Mouse (Mus musculus): Measurements from ENCODE around the gene Hdhd3. TPM values are rescaled to one million over a fixed set of nuclear protein-coding genes. Genes with fewer than 3 reads are reported as not detected.

The Hdhd3 gene
- polyA plus RNA-seq, 1 experiment: 7.0 TPM

DNA sequence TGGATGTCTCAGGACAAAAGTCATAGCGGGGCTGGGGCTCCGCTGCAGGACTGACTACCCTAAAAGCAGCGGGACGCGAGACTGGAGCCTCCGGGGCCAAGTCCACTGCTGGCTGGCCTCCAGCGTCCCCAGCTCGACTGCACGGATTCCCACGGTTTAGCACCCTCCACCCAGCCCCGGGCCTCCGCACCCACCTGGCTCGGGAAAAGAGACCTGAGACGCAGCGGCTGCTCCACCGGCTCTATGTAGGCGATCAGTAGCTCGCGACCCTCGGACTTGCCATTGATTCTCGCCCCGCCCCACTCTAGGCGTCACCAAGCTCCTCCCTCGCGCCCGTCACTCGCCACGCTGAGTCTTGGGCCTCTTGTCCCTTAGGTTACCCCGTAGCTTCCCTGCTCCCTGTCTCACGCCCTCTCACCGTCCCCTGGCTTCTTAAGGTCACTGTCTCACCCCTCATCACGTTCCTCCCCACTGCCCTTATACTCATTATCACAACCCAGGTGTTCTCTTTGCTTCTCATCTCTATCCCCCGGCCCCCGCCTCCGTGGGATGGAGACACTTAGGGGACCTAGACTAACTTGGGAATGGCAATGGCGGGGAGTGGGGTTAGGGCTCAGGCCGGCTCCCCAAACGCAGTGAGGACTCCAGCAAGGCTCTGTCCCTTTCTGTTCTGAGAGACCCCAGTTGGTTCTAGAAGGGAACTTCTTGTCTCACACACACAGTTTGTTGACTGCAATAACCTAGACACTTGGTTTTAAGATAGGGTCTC, 1.1 kb downstream of the Hdhd3 start:
- no peaks in the 10 kb centered on the region for H3K36me3 ChIP-seq (ENCODE audit: control insufficient read depth, insufficient read depth, low read length)
- peak; percentile 86 for DNase-seq
- 1% methylated on average over 38 of the region's 38 CpGs for WGBS
- H3K27ac ChIP-seq (ENCODE audit: control insufficient read depth, insufficient read depth, low read length): peak overlapping the region; percentile 0; the same call in 1 of the 2 replicates
- TF ChIP-seq POLR2A (IDR thresholded peaks at IDR 0.05; ENCODE audit: control insufficient read depth, extremely low read depth, insufficient read depth, low read length, poor library complexity) (no peak), CTCF (IDR thresholded peaks at IDR 0.05; ENCODE audit: borderline replicate concordance, control insufficient read depth, extremely low read depth, insufficient read depth, low read length, poor library complexity) (no peak)
- peaks cover 15% of the 10 kb centered on the region for H3K4me1 ChIP-seq (replicated peaks; ENCODE audit: control insufficient read depth, insufficient read depth, low read length)
- H3K27me3 ChIP-seq (ENCODE audit: control insufficient read depth, insufficient read depth, low read length): no peaks in the 10 kb centered on the region
- H3K4me3 ChIP-seq (ENCODE audit: control insufficient read depth, insufficient read depth, low read length): peak overlapping the region; percentile 94

- no peaks in the 10 kb centered on the region for H3K36me3 ChIP-seq (ENCODE audit: control insufficient read depth, insufficient read depth, low read length)
- no peak for DNase-seq
- H3K4me1 ChIP-seq (replicated peaks; ENCODE audit: control insufficient read depth, insufficient read depth, low read length): peaks cover 15% of the 10 kb centered on the region
- 8% methylated on average over 7 of the region's 7 CpGs for WGBS
- H3K4me3 ChIP-seq (ENCODE audit: control insufficient read depth, insufficient read depth, low read length): peak overlapping the region; percentile 94
- no peaks in the 10 kb centered on the region for H3K27me3 ChIP-seq (ENCODE audit: control insufficient read depth, insufficient read depth, low read length)
- no peak overlapping the region for H3K27ac ChIP-seq (ENCODE audit: control insufficient read depth, insufficient read depth, low read length)
- TF ChIP-seq CTCF (IDR thresholded peaks at IDR 0.05; ENCODE audit: borderline replicate concordance, control insufficient read depth, extremely low read depth, insufficient read depth, low read length, poor library complexity): no peak
- TF ChIP-seq POLR2A (IDR thresholded peaks at IDR 0.05; ENCODE audit: control insufficient read depth, extremely low read depth, insufficient read depth, low read length, poor library complexity): no peak
Observed at GRCm38 (mm10) chr4:62501534-62501933, 1.7 kb downstream of the Hdhd3 start.

- Histone ChIP-seq H3K27ac (ENCODE audit: control insufficient read depth, insufficient read depth, low read length) (no peak overlapping the region), H3K27me3 (ENCODE audit: control insufficient read depth, insufficient read depth, low read length) (no peaks in the 10 kb centered on the region), H3K36me3 (ENCODE audit: control insufficient read depth, insufficient read depth, low read length) (no peaks in the 10 kb centered on the region), H3K4me1 (replicated peaks; ENCODE audit: control insufficient read depth, insufficient read depth, low read length) (peaks cover 15% of the 10 kb centered on the region), H3K4me3 (ENCODE audit: control insufficient read depth, insufficient read depth, low read length) (no peak overlapping the region)
- TF ChIP-seq POLR2A (IDR thresholded peaks at IDR 0.05; ENCODE audit: control insufficient read depth, extremely low read depth, insufficient read depth, low read length, poor library complexity) (no peak), CTCF (IDR thresholded peaks at IDR 0.05; ENCODE audit: borderline replicate concordance, control insufficient read depth, extremely low read depth, insufficient read depth, low read length, poor library complexity) (no peak)
- DNase-seq: no peak
- WGBS: 89% methylated on average over 4 of the region's 4 CpGs
Observed at GRCm38 (mm10) chr4:62500799-62501198, 2.5 kb downstream of the Hdhd3 start.

GRCm38 (mm10) chr4:62496815-62497214, 6.5 kb downstream of the Hdhd3 start:
- WGBS: 25% methylated on average over 8 of the region's 8 CpGs
- Histone ChIP-seq H3K4me3 (ENCODE audit: control insufficient read depth, insufficient read depth, low read length) (no peak overlapping the region), H3K27me3 (ENCODE audit: control insufficient read depth, insufficient read depth, low read length) (no peaks in the 10 kb centered on the region), H3K36me3 (ENCODE audit: control insufficient read depth, insufficient read depth, low read length) (no peaks in the 10 kb centered on the region), H3K4me1 (replicated peaks; ENCODE audit: control insufficient read depth, insufficient read depth, low read length) (peaks cover 4% of the 10 kb centered on the region), H3K27ac (ENCODE audit: control insufficient read depth, insufficient read depth, low read length) (no peak overlapping the region)
- TF ChIP-seq POLR2A (IDR thresholded peaks at IDR 0.05; ENCODE audit: control insufficient read depth, extremely low read depth, insufficient read depth, low read length, poor library complexity) (no peak), CTCF (IDR thresholded peaks at IDR 0.05; ENCODE audit: borderline replicate concordance, control insufficient read depth, extremely low read depth, insufficient read depth, low read length, poor library complexity) (no peak)
- DNase-seq: no peak

DNA sequence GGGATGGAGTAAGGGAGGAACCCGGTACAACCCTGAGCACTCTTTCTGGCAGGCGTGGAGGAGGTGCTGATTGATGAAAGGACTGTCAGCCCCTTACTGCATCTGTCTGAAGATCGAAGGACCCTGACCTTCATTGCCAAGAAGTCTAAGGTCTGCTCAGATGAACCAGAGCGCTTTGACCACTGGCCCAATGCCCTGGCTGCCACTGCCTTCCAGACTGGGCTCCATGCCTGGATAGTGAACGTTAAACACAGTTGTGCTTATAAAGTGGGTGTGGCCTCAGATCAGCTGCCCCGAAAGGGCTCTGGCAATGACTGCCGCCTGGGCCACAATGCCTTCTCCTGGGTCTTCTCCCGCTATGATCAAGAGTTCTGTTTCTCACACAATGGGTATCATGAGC, 7.3 kb downstream of the Hdhd3 start:
- WGBS: 94% methylated on average over 8 of the region's 8 CpGs
- H3K36me3 ChIP-seq (ENCODE audit: control insufficient read depth, insufficient read depth, low read length): no peaks in the 10 kb centered on the region
- H3K4me3 ChIP-seq (ENCODE audit: control insufficient read depth, insufficient read depth, low read length): no peak overlapping the region
- no peak for DNase-seq
- no peaks in the 10 kb centered on the region for H3K27me3 ChIP-seq (ENCODE audit: control insufficient read depth, insufficient read depth, low read length)
- no peak overlapping the region for H3K27ac ChIP-seq (ENCODE audit: control insufficient read depth, insufficient read depth, low read length)
- no peak for TF ChIP-seq POLR2A (IDR thresholded peaks at IDR 0.05; ENCODE audit: control insufficient read depth, extremely low read depth, insufficient read depth, low read length, poor library complexity)
- no peak for TF ChIP-seq CTCF (IDR thresholded peaks at IDR 0.05; ENCODE audit: borderline replicate concordance, control insufficient read depth, extremely low read depth, insufficient read depth, low read length, poor library complexity)
- H3K4me1 ChIP-seq (replicated peaks; ENCODE audit: control insufficient read depth, insufficient read depth, low read length): no peaks in the 10 kb centered on the region

DNA sequence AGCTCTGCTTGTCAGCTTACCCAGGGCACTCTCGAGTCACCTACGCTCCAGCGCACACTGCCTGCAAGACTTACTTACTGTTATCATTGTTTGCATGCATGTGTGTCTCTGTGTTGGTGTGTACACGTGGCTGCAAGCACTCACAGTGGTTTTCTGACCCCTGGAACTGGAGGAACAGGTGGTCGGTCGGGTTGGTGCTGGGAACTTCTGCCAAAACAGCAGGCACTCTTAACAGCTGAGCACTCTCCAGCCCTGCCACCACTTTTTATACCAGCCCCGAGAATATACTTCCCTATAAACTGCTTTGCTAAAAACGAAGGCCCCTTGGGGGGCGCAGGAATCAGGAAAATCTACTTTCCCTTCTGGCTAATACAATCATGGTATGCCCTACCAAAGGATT, 9.0 kb downstream of the Hdhd3 start:
- Histone ChIP-seq H3K4me3 (ENCODE audit: control insufficient read depth, insufficient read depth, low read length) (no peak overlapping the region), H3K36me3 (ENCODE audit: control insufficient read depth, insufficient read depth, low read length) (no peaks in the 10 kb centered on the region), H3K4me1 (replicated peaks; ENCODE audit: control insufficient read depth, insufficient read depth, low read length) (no peaks in the 10 kb centered on the region), H3K27me3 (ENCODE audit: control insufficient read depth, insufficient read depth, low read length) (no peaks in the 10 kb centered on the region), H3K27ac (ENCODE audit: control insufficient read depth, insufficient read depth, low read length) (no peak overlapping the region)
- no peak for DNase-seq
- no peak for TF ChIP-seq POLR2A (IDR thresholded peaks at IDR 0.05; ENCODE audit: control insufficient read depth, extremely low read depth, insufficient read depth, low read length, poor library complexity)
- no peak for TF ChIP-seq CTCF (IDR thresholded peaks at IDR 0.05; ENCODE audit: borderline replicate concordance, control insufficient read depth, extremely low read depth, insufficient read depth, low read length, poor library complexity)
- WGBS: 48% methylated on average over 9 of the region's 9 CpGs
